Mouse (Mus musculus): ENCODE measurements at regions not wholly inside any gene's neighbourhood (a gene's known extent, or its start where the extent isn't known, plus 50 kb on each side); places are given as distances from the start of the nearest gene placed in this dataset.
"Not testable (repeated sequence)": the region's sequence is repeated elsewhere in the genome, so short reads cannot be mapped to it uniquely, and the experiment has no call there.

DNA sequence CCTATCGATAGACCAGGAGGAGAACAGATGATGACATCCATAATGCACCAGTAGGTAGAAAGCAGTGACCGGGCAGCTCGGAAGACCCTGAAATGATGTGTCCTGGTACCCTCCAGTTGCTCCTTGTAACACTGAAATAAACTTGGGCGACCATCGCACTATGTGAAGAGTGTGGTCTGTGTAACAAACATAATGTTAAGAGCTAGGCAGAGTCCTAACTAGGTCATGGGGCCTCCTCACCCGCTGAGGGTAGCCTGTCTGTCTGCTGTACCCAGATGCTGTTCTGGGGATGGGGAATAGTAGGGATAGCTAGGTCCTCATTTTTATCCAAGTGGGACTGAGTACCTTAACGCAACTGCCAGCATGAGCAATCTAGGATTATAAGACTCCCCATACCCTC lies 79.8 kb downstream of the Btg1 start:
- ATAC-seq (ENCODE audit: low read depth) (no peak), DNase-seq (ENCODE audit: low spot score) (no peak)

DNA sequence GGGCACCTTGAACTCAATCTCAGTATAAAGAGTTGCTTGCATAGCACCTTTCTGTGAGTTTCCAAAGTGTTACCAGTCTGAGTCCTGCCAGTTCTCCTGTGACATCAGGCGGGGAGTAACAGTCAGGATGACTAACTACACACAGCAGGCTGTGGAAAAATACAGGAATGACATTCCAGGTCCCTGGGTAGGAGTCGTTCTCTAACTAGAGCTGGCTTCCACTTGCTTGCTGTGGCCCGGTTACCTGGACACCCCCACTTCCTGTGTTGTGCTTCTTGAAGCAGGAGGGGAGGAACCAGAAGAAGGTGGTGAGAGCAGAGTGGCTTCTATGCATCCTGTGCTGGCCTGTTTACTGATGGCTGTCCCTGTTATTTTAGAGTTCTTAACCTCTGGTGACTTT lies 81.0 kb downstream of the Btg1 start:
- 52% methylated on average over 3 of the region's 3 CpGs for WGBS
- H3K36me3 ChIP-seq (ENCODE audit: control insufficient read depth, insufficient read depth, low read length), result no peaks in the 10 kb centered on the region
- no peaks in the 10 kb centered on the region for H3K9me3 ChIP-seq (ENCODE audit: control insufficient read depth, low read length)
- H3K4me1 ChIP-seq (ENCODE audit: control insufficient read depth, insufficient read depth, low read length), result no peaks in the 10 kb centered on the region; the same call in 1 of the 2 replicates
- H3K27me3 ChIP-seq (replicated peaks; ENCODE audit: control insufficient read depth, insufficient read depth, low read length), result no peaks in the 10 kb centered on the region
- ATAC-seq (ENCODE audit: low read depth) (no peak), DNase-seq (ENCODE audit: low spot score) (no peak)
- no peak overlapping the region for H3K9ac ChIP-seq (ENCODE audit: low read depth, low read length)
- H3K27ac ChIP-seq (replicated peaks; ENCODE audit: low read depth, low read length), result no peak overlapping the region; the same call in 1 of the 2 replicates
- H3K4me2 ChIP-seq (ENCODE audit: low read depth, low read length), result no peak overlapping the region
- H3K4me3 ChIP-seq (ENCODE audit: low read depth, low read length), result no peak overlapping the region

More for the DNA sequence above, 79.8 kb downstream of the Btg1 start:
- Histone ChIP-seq H3K9me3 (ENCODE audit: control insufficient read depth, low read length) (no peaks in the 10 kb centered on the region), H3K36me3 (ENCODE audit: control insufficient read depth, insufficient read depth, low read length) (no peaks in the 10 kb centered on the region), H3K9ac (ENCODE audit: low read depth, low read length) (no peak overlapping the region), H3K27me3 (replicated peaks; ENCODE audit: control insufficient read depth, insufficient read depth, low read length) (no peaks in the 10 kb centered on the region), H3K4me3 (ENCODE audit: low read depth, low read length) (no peak overlapping the region), H3K27ac (replicated peaks; ENCODE audit: low read depth, low read length) (no peak overlapping the region), H3K4me1 (ENCODE audit: control insufficient read depth, insufficient read depth, low read length) (no peaks in the 10 kb centered on the region; the same call in 1 of the 2 replicates), H3K4me2 (ENCODE audit: low read depth, low read length) (no peak overlapping the region)
- 96% methylated on average over 7 of the region's 7 CpGs for WGBS

DNA sequence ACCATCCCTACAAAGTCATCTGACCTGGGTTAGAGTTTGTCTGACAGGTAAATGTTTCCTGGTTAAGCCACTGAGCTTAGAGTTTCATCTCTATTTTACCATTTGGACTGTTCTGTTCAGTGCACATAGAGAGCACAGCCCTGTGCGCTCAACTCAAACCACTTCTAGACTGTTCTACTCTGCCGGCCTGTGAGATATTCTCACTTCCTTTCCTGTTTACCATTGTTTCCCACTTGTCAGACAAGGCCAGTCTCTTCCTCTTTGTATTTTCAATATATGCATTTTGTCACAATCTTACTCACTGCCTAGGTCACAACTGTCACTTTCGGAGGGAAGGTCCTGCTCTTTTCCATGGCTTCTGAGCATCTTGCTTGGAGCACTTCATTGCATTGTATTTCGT lies 89.8 kb downstream of the Btg1 start:
- no peak overlapping the region for H3K4me3 ChIP-seq (ENCODE audit: low read depth, low read length)
- H3K36me3 ChIP-seq (ENCODE audit: control insufficient read depth, insufficient read depth, low read length), result no peaks in the 10 kb centered on the region
- no peak overlapping the region for H3K9ac ChIP-seq (ENCODE audit: low read depth, low read length)
- no peak overlapping the region for H3K27ac ChIP-seq (replicated peaks; ENCODE audit: low read depth, low read length)
- DNase-seq (ENCODE audit: low spot score), result no peak
- 89% methylated on average over 4 of the region's 4 CpGs for WGBS
- no peaks in the 10 kb centered on the region for H3K4me1 ChIP-seq (ENCODE audit: control insufficient read depth, insufficient read depth, low read length)
- no peaks in the 10 kb centered on the region for H3K9me3 ChIP-seq (ENCODE audit: control insufficient read depth, low read length)
- no peak overlapping the region for H3K4me2 ChIP-seq (ENCODE audit: low read depth, low read length)
- ATAC-seq (ENCODE audit: low read depth), result no peak
- no peaks in the 10 kb centered on the region for H3K27me3 ChIP-seq (replicated peaks; ENCODE audit: control insufficient read depth, insufficient read depth, low read length)

DNA sequence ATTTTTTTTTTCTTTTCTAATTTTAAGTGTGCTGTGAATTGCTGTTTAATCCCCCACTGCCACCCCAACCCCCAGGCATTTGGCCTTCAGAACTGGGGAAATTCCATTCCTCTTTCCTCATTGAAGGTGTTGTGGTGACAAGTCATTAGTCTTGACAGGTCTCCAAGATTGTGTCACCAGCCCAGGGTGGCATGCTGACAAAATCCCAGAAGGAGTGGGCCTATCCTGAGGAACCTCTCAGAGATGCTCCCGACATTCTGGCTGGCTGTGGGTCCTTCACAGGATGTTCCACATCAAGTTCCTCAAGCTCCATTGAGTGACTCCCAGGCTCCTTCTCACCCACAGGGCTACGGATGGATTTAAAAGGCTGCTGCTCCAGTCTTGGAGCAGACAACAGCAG lies 91.7 kb downstream of the Btg1 start:
- no peaks in the 10 kb centered on the region for H3K36me3 ChIP-seq (ENCODE audit: control insufficient read depth, insufficient read depth, low read length)
- H3K27ac ChIP-seq (replicated peaks; ENCODE audit: low read depth, low read length), result no peak overlapping the region
- no peak for DNase-seq (ENCODE audit: low spot score)
- ATAC-seq (ENCODE audit: low read depth), result no peak
- H3K27me3 ChIP-seq (replicated peaks; ENCODE audit: control insufficient read depth, insufficient read depth, low read length), result no peaks in the 10 kb centered on the region
- no peak overlapping the region for H3K9ac ChIP-seq (ENCODE audit: low read depth, low read length)
- 76% methylated on average over 2 of the region's 2 CpGs for WGBS
- H3K9me3 ChIP-seq (ENCODE audit: control insufficient read depth, low read length), result no peaks in the 10 kb centered on the region
- H3K4me3 ChIP-seq (ENCODE audit: low read depth, low read length), result no peak overlapping the region
- H3K4me1 ChIP-seq (ENCODE audit: control insufficient read depth, insufficient read depth, low read length), result no peaks in the 10 kb centered on the region
- H3K4me2 ChIP-seq (ENCODE audit: low read depth, low read length), result no peak overlapping the region

DNA sequence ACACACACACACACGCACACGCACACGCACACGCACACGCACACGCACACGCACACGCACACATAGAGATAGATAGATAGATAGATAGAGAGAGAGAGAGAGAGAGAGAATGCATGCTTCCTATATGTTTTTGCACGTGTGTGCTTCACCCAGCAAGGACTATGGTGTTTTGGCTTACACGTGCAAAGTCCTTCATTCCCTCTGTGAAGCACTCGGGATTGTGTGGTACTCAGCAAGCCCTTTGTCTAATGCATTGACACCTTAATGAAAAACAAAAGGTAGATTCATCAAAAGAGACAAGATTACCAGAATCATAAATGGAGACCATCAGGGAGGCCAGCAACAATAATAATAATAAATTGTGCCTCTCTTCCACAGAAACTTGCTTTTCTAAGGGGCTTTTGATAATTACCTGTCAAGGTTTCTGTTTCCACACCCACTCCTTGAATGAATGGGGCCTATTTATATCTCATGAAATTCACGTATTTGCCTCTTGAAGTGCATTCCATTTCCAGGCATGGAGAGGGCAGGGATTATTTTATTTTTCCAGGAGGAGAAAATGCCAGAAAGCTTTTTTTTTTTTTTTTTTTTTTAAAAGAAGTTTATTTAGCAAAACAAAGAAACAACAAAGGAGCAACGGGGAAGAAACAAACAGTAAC lies 93.0 kb downstream of the Btg1 start:
- Histone ChIP-seq H3K4me2 (ENCODE audit: low read depth, low read length) (no peak overlapping the region), H3K4me1 (ENCODE audit: control insufficient read depth, insufficient read depth, low read length) (no peaks in the 10 kb centered on the region), H3K27me3 (replicated peaks; ENCODE audit: control insufficient read depth, insufficient read depth, low read length) (no peaks in the 10 kb centered on the region), H3K36me3 (ENCODE audit: control insufficient read depth, insufficient read depth, low read length) (no peaks in the 10 kb centered on the region), H3K9ac (ENCODE audit: low read depth, low read length) (no peak overlapping the region), H3K4me3 (ENCODE audit: low read depth, low read length) (no peak overlapping the region), H3K27ac (replicated peaks; ENCODE audit: low read depth, low read length) (no peak overlapping the region), H3K9me3 (ENCODE audit: control insufficient read depth, low read length) (no peaks in the 10 kb centered on the region)
- DNase-seq (ENCODE audit: low spot score) (no peak), ATAC-seq (ENCODE audit: low read depth) (no peak)
- 85% methylated on average over 13 of the region's 13 CpGs for WGBS

DNA sequence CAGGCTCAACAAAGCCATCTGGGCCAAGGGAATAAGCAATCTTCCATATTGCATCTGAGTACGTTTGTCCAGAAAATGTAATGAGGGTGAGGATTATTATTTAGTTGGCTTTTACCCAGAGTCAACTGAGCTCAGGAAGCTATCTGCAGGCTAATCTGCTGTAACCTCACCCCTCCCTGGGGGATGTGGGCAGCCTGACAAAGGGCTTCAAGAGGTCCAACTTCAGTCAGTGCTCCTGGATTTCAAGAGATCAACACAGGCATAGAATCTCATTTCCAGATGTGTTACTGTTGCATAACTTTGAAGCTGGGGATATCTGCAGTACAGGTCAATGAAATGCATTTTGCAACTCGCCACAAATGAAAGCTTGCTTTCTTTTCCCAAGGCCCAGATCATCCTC lies 95.2 kb downstream of the Btg1 start:
- H3K4me1 ChIP-seq (ENCODE audit: control insufficient read depth, insufficient read depth, low read length), result no peaks in the 10 kb centered on the region
- H3K9ac ChIP-seq (ENCODE audit: low read depth, low read length), result no peak overlapping the region
- no peak overlapping the region for H3K27ac ChIP-seq (replicated peaks; ENCODE audit: low read depth, low read length)
- H3K9me3 ChIP-seq (ENCODE audit: control insufficient read depth, low read length), result no peaks in the 10 kb centered on the region
- no peak for ATAC-seq (ENCODE audit: low read depth)
- DNase-seq (ENCODE audit: low spot score), result no peak
- H3K4me2 ChIP-seq (ENCODE audit: low read depth, low read length), result no peak overlapping the region
- H3K27me3 ChIP-seq (replicated peaks; ENCODE audit: control insufficient read depth, insufficient read depth, low read length), result no peaks in the 10 kb centered on the region
- no peaks in the 10 kb centered on the region for H3K36me3 ChIP-seq (ENCODE audit: control insufficient read depth, insufficient read depth, low read length)
- WGBS, result 36% methylated on average over 2 of the region's 2 CpGs
- H3K4me3 ChIP-seq (ENCODE audit: low read depth, low read length), result no peak overlapping the region

DNA sequence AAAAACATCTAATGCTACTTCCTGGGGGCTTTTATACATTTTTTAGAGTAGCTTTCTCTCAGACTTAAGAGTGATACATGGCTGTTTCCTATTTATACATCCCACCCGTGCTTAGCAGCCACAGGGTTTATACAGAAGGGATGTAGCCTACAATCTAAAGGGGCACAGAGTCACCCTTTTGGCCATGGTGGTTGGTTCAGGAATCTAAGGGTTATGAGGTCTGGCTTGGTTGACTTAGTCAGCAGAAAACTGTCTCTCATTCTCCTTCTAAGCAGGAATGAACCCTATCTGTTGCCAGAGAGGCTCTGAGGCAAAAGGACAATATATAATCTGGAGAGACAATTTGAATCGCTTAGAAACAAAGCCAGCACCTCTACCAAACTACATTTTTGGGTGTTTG lies 97.9 kb downstream of the Btg1 start:
- Histone ChIP-seq H3K4me3 (ENCODE audit: low read depth, low read length) (no peak overlapping the region), H3K4me2 (ENCODE audit: low read depth, low read length) (no peak overlapping the region), H3K27ac (replicated peaks; ENCODE audit: low read depth, low read length) (no peak overlapping the region), H3K9ac (ENCODE audit: low read depth, low read length) (no peak overlapping the region), H3K36me3 (ENCODE audit: control insufficient read depth, insufficient read depth, low read length) (no peaks in the 10 kb centered on the region), H3K27me3 (replicated peaks; ENCODE audit: control insufficient read depth, insufficient read depth, low read length) (no peaks in the 10 kb centered on the region), H3K4me1 (ENCODE audit: control insufficient read depth, insufficient read depth, low read length) (no peaks in the 10 kb centered on the region), H3K9me3 (ENCODE audit: control insufficient read depth, low read length) (no peaks in the 10 kb centered on the region)
- WGBS, result 76% methylated on average over 2 of the region's 2 CpGs
- DNase-seq (ENCODE audit: low spot score) (no peak), ATAC-seq (ENCODE audit: low read depth) (no peak)

DNA sequence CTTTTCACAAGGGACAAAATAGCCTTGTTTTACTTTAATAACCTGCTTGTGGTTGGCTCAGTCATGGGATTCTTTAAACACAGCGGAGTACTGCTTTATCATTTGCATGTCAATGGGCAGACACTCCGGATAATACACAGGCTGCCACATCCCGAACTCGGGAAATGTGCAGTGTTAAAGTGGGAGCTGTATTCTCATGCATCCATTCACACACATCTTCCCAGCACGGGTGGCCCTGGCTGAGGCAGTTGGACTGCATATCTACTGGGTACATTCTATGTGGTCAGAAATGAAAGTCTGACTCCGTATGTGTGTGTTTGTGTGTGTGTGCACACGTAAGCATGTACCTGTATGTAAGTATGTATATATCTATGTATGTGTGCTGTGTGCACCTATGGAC lies 100.5 kb downstream of the Btg1 start:
- Histone ChIP-seq H3K4me2 (ENCODE audit: low read depth, low read length) (no peak overlapping the region), H3K4me3 (ENCODE audit: low read depth, low read length) (no peak overlapping the region), H3K9ac (ENCODE audit: low read depth, low read length) (no peak overlapping the region), H3K27me3 (replicated peaks; ENCODE audit: control insufficient read depth, insufficient read depth, low read length) (no peaks in the 10 kb centered on the region), H3K4me1 (ENCODE audit: control insufficient read depth, insufficient read depth, low read length) (peaks cover 15% of the 10 kb centered on the region; the same call in 1 of the 2 replicates), H3K36me3 (ENCODE audit: control insufficient read depth, insufficient read depth, low read length) (no peaks in the 10 kb centered on the region), H3K27ac (replicated peaks; ENCODE audit: low read depth, low read length) (no peak overlapping the region), H3K9me3 (ENCODE audit: control insufficient read depth, low read length) (no peaks in the 10 kb centered on the region)
- DNase-seq (ENCODE audit: low spot score) (no peak), ATAC-seq (ENCODE audit: low read depth) (no peak)
- 84% methylated on average over 7 of the region's 7 CpGs for WGBS

DNA sequence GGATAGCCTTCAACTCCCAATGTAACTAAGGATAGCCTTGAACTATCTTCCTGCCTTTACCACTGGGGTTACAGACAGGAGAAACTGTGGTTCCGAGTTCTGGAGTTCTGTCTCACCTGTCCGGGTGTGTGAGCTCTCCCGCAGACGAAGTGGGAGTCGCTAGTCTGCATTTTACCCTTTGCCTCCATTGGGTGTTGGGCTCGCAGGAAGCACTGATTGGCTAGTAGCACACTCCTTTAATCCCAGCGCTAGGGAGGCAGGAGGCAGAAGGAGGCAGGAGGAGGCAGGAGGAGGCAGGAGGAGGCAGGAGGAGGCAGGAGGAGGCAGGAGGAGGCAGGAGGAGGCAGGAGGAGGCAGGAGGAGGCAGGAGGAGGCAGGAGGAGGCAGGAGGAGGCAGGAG lies 101.9 kb downstream of the Btg1 start:
- H3K4me2 ChIP-seq (ENCODE audit: low read depth, low read length), result not testable (repeated sequence)
- H3K4me1 ChIP-seq (ENCODE audit: control insufficient read depth, insufficient read depth, low read length), result peaks cover 23% of the 10 kb centered on the region

More for the DNA sequence above, 101.9 kb downstream of the Btg1 start:
- not testable (repeated sequence) for ATAC-seq (ENCODE audit: low read depth); H3K4me3 ChIP-seq (ENCODE audit: low read depth, low read length); H3K27me3 ChIP-seq (replicated peaks; ENCODE audit: control insufficient read depth, insufficient read depth, low read length); DNase-seq (ENCODE audit: low spot score); H3K9ac ChIP-seq (ENCODE audit: low read depth, low read length); H3K9me3 ChIP-seq (ENCODE audit: control insufficient read depth, low read length); H3K27ac ChIP-seq (replicated peaks; ENCODE audit: low read depth, low read length); H3K36me3 ChIP-seq (ENCODE audit: control insufficient read depth, insufficient read depth, low read length)
- WGBS, result 90% methylated on average over 7 of the region's 7 CpGs
